Mouse (Mus musculus) gastrocnemius, postnatal 4 days (tissue): ENCODE data around the gene Cldn13. TPM values are rescaled to one million over a fixed set of nuclear protein-coding genes. Genes with fewer than 3 reads are reported as not detected.
"Not testable (repeated sequence)": the region's sequence is repeated elsewhere in the genome, so short reads cannot be mapped to it uniquely, and the experiment has no call there.

Experiments used
- DNase-seq, 2 experiments: peaks; one replicate each; pipeline ENCODE4 v3.0.0; 2021 to 2022; ENCODE audit warnings: low spot score in 2 of 2, mixed read lengths in 2 of 2
- total RNA-seq, 2 experiments: library from RNA; stranded (reverse); gene quantifications; 2 replicates each; pipeline ENCODE4 v1.2.3; 2021

Gene Cldn13
- total RNA-seq, 2 experiments from 2014 or later = not detected

DNA sequence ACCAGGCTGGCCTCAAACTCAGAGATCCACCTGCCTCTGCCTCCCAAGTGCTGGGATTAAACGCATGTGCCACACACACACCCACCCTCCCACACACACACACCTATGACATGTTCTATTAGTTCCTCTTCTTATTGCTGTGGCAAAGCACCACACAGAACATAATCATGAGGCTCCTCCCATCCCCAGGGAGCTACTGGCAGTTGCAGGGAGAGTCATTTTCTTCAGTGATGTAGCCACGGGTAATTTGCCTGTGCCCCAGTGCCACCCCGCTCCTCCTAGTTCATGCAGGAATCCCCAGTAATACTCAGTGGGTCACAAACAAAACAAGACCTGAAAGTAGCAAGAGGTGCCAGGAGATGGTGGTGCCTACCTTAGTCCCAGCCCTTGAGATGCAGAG is 19.3 kb upstream of the Cldn13 start:
- no peak for DNase-seq

DNA sequence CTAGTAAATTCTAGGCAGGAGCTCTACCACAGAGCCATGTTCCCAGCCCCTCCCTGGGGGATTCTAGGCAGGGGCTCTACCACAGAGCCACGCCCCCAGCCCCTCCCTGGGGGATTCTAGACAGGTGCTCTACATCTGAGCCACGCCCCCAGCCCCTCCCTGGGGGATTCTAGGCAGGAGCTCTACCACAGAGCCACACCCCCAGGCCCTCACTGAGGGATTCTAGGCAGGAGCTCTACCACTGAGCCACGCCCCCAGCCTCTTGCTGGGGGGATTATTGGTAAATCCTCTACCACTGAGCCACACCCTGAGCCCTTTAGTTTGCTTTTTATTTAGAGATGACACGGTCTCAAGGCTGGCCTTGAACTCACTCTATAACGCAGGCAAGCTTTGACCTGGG is 18.4 kb upstream of the Cldn13 start:
- DNase-seq = not testable (repeated sequence)

DNA sequence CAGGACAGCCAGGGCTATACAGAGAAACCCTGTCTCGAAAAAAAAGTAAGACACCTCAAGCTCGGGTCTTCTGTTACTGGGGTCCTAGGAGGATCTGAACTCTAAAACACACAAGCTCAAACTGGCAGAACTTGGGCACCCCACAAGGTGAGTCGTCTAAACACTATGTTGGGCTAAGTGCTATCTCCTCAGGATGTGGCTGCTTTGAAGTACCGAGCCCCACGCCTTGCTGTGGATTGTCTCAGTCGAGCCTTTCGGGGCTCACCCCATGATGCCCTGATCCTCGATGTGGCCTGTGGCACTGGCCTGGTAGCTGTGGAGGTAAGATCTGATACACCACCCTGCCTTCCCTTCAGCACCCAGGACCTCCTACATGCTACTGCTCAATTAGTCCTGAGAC is 18.0 kb upstream of the Cldn13 start:
- no peak for DNase-seq

DNA sequence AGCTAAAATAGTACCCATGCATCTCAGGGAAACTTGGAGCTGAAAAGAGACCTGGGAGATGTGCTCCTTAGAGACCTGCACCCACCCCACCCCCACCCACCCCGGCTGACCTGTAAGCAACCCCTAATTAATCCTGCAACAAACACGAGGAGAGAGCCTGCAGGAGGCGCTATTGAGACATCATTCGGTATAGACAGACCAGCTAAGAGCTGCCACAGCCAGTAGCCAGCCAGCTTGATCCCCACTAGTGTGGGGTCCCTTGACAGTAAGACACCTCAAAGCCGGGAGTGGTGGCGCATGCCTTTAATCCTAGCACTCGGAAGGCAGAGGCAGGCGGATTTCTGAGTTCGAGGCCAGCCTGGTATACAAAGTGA is 17.6 kb upstream of the Cldn13 start:
- DNase-seq = peak in 1 of 2 experiments; percentile 53

DNA sequence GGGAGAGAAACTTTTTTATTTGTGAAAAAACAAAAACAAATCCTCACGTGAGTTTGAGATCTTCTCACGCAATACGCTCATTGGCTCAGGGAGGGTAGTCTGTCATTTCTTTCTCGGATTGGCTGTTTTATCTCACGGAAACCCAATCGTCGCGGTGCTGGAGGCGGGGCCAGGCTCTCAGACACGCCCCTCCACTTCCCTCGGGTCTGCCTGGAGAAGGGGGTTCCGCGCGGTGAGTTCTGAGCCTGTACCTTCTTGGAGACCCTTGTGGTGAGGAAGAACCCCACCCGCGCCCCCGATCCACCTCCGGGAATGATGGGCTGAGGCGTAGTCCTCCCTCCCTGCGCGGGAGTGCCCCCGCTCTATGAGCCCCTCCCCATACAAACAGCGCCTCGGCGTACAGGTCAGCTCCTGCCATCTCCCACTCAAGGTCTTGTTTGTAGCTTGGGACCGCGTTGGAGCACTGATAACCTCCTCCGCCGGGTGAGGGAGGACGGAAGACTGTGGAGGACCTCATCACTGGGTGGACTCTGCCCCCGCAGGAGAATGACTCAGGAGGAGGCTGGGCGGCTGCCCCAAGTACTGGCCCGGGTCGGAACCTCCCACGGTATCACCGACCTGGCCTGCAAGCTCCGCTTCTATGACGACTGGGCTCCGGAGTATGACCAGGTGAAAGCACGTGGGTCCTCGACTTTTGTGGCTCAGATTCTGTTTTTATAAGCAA is 17.0 kb upstream of the Cldn13 start, which contains the start of gene Mettl27:
Mettl27 (plus strand) TSS at position 190 of the 724 bp plus-strand sequence.
- DNase-seq = peak; percentile 61 to 84

GRCm38 (mm10) chr5:134929988-134930387 is 14.7 kb upstream of the Cldn13 start:
- DNase-seq = no peak

- DNase-seq = no peak
Observed at GRCm38 (mm10) chr5:134926726-134927125, 11.4 kb upstream of the Cldn13 start.

GRCm38 (mm10) chr5:134923141-134923540 is 7.8 kb upstream of the Cldn13 start:
- no peak for DNase-seq

DNA sequence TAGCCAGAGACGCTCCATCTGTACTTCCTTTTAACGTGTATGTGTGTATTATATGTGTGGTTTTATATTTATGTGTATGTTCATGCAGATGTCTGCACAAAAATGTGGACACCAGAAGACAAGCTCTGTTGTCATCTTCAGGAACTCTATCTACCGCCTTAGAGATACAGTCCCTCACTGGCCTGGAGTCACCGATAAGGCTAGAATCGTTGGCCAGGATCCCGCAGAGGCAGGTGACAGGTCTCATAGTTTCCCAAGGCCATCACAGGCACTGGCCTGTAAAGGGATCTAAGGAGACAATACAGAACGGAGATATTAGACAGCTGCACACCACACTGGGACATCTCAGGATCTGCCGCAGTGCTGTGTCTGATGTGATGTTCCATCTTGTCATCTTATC is 5.8 kb upstream of the Cldn13 start:
- DNase-seq = no peak

- no peak for DNase-seq
Observed at GRCm38 (mm10) chr5:134920106-134920687, 4.9 kb upstream of the Cldn13 start.

DNA sequence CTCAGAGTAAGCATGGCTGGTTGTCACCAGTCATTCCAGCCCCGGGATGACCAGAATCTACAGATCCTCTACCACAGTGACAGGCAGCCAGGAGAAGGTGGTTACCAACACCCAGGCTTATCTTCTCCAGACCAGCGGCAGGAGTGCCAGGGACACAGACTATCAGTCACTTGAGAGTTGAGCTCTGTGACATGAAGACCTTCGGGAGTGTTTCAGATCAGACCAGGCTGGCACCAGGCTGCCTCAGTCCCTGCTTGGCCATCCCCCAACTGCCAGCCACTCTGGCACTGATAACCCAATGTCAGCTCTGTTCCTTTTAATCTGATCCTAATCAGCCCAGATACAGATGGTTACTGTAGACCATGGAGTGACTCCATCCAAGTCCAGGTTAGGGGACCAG is 3.8 kb upstream of the Cldn13 start:
- no peak for DNase-seq

- DNase-seq = peak in 1 of 2 experiments; percentile 58
Observed at GRCm38 (mm10) chr5:134918071-134918832, 2.9 kb upstream of the Cldn13 start.

DNA sequence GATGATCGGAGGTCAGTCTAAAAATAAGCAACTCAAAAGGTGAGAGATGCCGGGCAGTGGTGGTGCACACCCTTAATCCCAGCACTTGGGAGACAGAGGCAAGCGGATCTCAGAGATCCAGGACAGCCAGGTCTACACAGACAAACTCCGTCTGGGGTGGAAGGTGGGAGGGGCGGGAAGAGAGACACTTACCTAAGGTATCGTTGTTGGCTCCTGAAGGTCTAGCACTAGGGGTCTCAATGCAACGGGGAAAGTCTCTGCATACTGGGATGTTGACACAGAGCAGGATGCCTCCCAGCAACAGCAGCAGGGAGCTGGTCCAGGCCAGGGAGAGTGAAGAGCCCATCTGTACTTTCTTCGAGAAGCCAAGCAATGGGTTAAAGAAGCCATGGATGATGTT is 816 bp downstream of the Cldn13 start:
- no peak for DNase-seq

DNA sequence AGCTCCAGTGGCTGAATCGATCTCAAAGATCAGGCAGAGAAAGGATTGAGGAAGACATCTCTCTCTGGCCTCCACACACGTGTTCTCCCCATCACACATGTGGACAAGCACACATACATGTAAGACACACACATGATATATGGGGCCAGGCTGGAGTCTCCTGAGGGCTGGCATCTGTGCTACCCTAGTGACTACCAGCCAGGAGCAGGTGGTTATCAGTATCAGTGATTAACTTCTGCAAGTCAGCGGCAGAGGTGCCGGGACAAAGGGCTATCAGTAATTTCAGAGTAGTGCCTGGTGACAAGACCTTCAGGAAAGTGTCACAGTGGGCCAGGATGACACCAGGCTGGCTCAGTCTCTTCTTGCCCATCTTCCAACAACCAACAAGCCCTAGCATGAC is 1.6 kb downstream of the Cldn13 start:
- DNase-seq = no peak

- no peak for DNase-seq
Observed at GRCm38 (mm10) chr5:134913352-134913751, 2.0 kb downstream of the Cldn13 start.

DNA sequence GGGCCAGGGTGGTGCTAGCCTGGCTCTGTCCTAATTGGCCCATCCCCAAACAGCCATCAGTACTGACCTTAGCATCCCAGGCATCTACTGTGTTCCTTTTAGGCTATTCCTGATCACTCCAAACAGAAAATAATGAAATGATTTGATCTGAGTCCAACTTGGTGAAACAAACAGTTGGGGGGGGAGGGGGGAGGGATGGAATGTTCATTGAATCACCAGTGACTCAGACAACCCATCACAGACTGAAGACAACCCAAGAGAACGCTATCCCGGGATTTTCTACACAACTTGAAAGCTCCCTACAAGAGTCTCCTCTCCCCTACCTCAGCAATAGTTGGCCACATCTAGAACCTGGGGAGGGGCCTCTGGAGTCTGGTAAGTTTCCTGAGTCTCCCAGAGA is 3.4 kb downstream of the Cldn13 start:
- DNase-seq = no peak

DNA sequence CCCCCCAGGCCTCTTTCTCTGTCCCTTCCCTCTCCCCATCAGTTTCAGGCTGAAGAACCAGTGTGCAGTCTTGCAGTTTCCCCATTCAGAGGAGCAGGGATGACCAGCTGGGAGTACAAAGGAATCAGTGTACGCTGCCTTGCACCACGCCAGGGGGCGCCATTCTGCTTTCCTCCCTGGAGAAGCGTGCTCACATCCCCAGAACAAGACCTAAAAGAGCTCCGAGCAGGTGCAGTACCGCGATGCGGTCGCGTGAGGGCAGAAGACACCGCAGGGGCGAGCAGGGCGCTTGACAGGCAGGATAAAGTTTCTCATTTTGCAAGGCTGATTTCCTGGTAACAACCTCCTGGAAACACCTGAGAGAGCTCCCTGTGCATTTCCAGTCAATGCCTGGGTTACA is 8.2 kb downstream of the Cldn13 start:
- DNase-seq = peak; percentile 88 to 93

DNA sequence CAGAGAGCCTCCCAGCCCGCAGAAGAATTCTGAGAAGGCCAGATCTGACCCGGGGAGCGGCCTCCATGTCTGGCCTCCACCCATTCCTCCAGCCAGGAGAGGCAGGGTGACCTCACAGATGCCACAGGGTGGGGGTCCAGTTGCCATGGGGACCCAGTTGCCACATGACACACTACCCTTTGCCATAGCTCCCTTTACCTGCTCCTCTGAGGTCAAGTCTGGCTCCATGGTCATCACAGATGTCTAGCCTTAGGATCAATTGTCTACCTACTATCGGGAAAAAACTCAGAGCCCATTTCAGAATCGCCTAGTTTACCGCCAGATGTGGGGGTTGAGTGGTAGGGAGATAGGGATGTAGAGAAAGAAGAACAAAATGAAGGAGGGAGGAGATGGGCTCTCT is 8.7 kb downstream of the Cldn13 start, which contains the start of gene Tmem270:
Tmem270 (minus strand) TSS at position 101 of the 400 bp plus-strand sequence.
- no peak for DNase-seq

GRCm38 (mm10) chr5:134901644-134902027 is 13.7 kb downstream of the Cldn13 start:
- no peak for DNase-seq

- DNase-seq = peak in 1 of 2 experiments; percentile 27
Observed at GRCm38 (mm10) chr5:134901012-134901643, 14.2 kb downstream of the Cldn13 start.

DNA sequence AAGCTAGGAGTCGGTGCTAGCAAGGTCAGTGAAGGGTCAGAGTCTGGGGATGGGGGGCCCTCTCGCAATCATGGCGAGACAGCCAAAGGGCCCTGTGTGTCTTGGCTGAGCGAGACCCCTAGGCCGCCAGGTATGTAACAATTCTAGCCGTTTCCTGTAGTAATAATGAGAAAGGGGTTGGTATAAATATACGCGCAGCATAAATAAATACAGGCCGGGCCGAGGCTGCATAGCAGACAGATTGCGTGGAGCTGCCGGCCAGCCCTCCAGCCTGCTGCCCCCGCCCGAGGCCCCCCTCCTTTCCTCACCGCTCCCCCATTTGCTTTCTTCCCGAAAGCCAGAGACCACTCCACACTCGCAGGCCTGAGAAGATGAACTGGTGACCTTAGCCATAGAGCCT is 17.7 kb downstream of the Cldn13 start:
- DNase-seq = no peak

GRCm38 (mm10) chr5:134896965-134897364 is 18.4 kb downstream of the Cldn13 start:
- peak in 1 of 2 experiments; percentile 39 for DNase-seq
